Mouse (Mus musculus) hindbrain, embryonic 11.5 days (tissue): ENCODE data around the gene Snapc2. TPM values are rescaled to one million over a fixed set of nuclear protein-coding genes. Genes with fewer than 3 reads are reported as not detected.

ENCODE experiments used
- ATAC-seq: fragments of 200-750 bp; cut with Nextera tagmentation; 2 replicates; pipeline ENCODE4 v1.8.0; 2017; ENCODE audit warnings: mild to moderate bottlenecking, moderate TSS enrichment, moderate library complexity; ENCODE audit not compliant: low FRiP score
- DNase-seq: peaks from one replicate; pipeline ENCODE4 v3.0.0-alpha.2; 2015; ENCODE audit warnings: low spot score
- H3K27ac ChIP-seq: fragments of 300-500 bp; sonication (generic); 2 replicates; pipeline ENCODE4 v1.5.1; 2014; ENCODE audit warnings: mild to moderate bottlenecking, low read depth, low read length
- H3K27me3 ChIP-seq: fragments of 300-500 bp; sonication (generic); 2 replicates; pipeline ENCODE4 v1.6.1; 2014; ENCODE audit warnings: mild to moderate bottlenecking, low read length, moderate library complexity, mixed read lengths; ENCODE audit not compliant: control insufficient read depth, insufficient read depth
- H3K36me3 ChIP-seq: fragments of 300-500 bp; sonication (generic); 2 replicates; pipeline ENCODE4 v1.6.1; 2014; ENCODE audit warnings: mild to moderate bottlenecking, low read length, moderate library complexity, mixed read lengths; ENCODE audit not compliant: control insufficient read depth, insufficient read depth
- H3K4me1 ChIP-seq: fragments of 300-500 bp; sonication (generic); replicated peaks from 2 replicates; pipeline ENCODE4 v1.6.1; 2014; ENCODE audit warnings: low read length, mixed read lengths; ENCODE audit not compliant: control insufficient read depth, insufficient read depth
- H3K4me2 ChIP-seq: fragments of 300-500 bp; sonication (generic); replicated peaks from 2 replicates; pipeline ENCODE4 v1.6.1; 2014; ENCODE audit warnings: mild to moderate bottlenecking, low read depth, low read length
- H3K4me3 ChIP-seq: fragments of 300-500 bp; sonication (generic); 2 replicates; pipeline ENCODE4 v1.5.1; 2014; ENCODE audit warnings: low read depth, low read length
- H3K9ac ChIP-seq: fragments of 300-500 bp; sonication (generic); 2 replicates; pipeline ENCODE4 v1.6.1; 2014; ENCODE audit warnings: low read depth, low read length
- H3K9me3 ChIP-seq: fragments of 300-500 bp; sonication (generic); 2 replicates; pipeline ENCODE4 v1.6.1; 2016; ENCODE audit warnings: low read length; ENCODE audit not compliant: control insufficient read depth
- WGBS: fragments of 180-500 bp; shearing (Covaris S2); extraction: QIAGEN DNeasy Blood & Tissue Kit; methylation state at CpG from one replicate; pipeline ENCODE4 v1.1.7; 2014; 5-methylcytosine and 5-hydroxymethylcytosine counted together
- polyA plus RNA-seq: library from polyadenylated mRNA; unstranded; fragments of >200 nt; fragmentation: Nextera tagmentation; extraction: Ambion mirVana; gene quantifications from 2 replicates; pipeline ENCODE4 v1.2.1, GENCODE M21; 2014

The Snapc2 gene
- polyA plus RNA-seq, 1 experiment from 2014 or later = 61.1 TPM

- 2% methylated on average over 34 of the region's 35 CpGs for WGBS
- no peaks in the 10 kb centered on the region for H3K27me3 ChIP-seq
- peak; percentile 72 for ATAC-seq
- H3K4me3 ChIP-seq = peak overlapping the region; percentile 93
- H3K27ac ChIP-seq = peak overlapping the region; percentile 96
- H3K4me2 ChIP-seq = peak overlapping the region; percentile 80
- no peaks in the 10 kb centered on the region for H3K9me3 ChIP-seq
- peaks cover 8% of the 10 kb centered on the region; the same call in 1 of the 2 replicates for H3K36me3 ChIP-seq
- peak overlapping the region; percentile 95 for H3K9ac ChIP-seq
- DNase-seq = peak; percentile 92
- H3K4me1 ChIP-seq = peaks cover 16% of the 10 kb centered on the region
These were observed 5.4 kb downstream of the Snapc2 start for GRCm38 (mm10) chr8:4258233-4258632.

GRCm38 (mm10) chr8:4258678-4259077, 5.8 kb downstream of the Snapc2 start:
- Histone ChIP-seq H3K4me1 (peaks cover 13% of the 10 kb centered on the region), H3K4me2 (peak overlapping the region; percentile 80), H3K27me3 (no peaks in the 10 kb centered on the region), H3K9ac (peak overlapping the region; percentile 95), H3K36me3 (peaks cover 8% of the 10 kb centered on the region; the same call in 1 of the 2 replicates), H3K4me3 (peak overlapping the region; percentile 93), H3K27ac (peak overlapping the region; percentile 96), H3K9me3 (no peaks in the 10 kb centered on the region)
- ATAC-seq = peak; percentile 86
- WGBS = under 1% methylated on average over 27 of the region's 32 CpGs
- DNase-seq = no peak

DNA sequence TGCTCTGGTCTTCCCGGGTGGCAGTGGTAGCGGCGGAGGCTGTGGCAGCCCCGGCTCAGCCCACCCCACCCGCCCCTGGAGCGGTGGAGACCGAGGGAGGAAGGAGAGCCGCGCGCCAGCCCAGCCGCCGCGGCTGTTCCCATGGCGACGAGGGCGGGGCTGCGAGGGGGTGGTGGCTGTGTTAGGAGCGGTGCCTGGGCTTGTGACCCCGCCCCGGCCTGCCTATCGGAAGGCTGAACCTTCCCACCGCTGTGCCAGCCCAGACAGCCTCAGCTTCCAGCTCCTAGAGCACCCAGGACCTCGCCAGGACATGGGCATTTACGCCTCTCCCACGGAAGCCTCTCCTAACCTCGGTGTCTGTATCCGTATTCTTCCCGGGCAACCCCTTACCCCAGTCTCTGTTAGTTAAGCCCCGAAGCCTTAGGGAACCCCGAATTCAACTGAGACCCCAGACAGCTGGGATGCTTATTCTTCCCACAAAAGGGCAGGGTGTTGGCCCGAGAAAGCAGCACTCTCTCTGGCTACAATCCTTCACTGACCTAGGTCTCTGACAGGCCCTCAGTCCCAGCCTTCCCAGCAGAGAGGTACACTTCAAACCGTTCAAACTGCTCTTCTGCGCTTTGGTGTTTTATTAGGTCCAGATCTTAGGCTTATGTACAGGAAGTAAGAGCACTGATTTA, 6.4 kb downstream of the Snapc2 start, which contains the start of gene Ctxn1:
Gene Ctxn1, minus strand, starts transcription at position 150 of the 680 bp plus-strand sequence.
- peaks cover 8% of the 10 kb centered on the region; the same call in 1 of the 2 replicates for H3K36me3 ChIP-seq
- H3K27ac ChIP-seq = peak within 1 kb of the TSS; percentile 96
- peaks cover 7% of the 10 kb centered on the region for H3K4me1 ChIP-seq
- no peaks in the 10 kb centered on the region for H3K27me3 ChIP-seq
- peak within 1 kb of the TSS; percentile 93 for H3K4me3 ChIP-seq
- ATAC-seq = peak; percentile 94
- WGBS = 8% methylated on average over 24 of the region's 33 CpGs
- H3K4me2 ChIP-seq = peak within 1 kb of the TSS; percentile 80
- DNase-seq = peak; percentile 97
- no peaks in the 10 kb centered on the region for H3K9me3 ChIP-seq
- H3K9ac ChIP-seq = peak within 1 kb of the TSS; percentile 95

GRCm38 (mm10) chr8:4259805-4260170, 6.9 kb downstream of the Snapc2 start:
- WGBS = 80% methylated on average over 4 of the region's 4 CpGs
- DNase-seq (no peak), ATAC-seq (no peak)
- Histone ChIP-seq H3K27ac (peak overlapping the region; percentile 96), H3K4me3 (no peak overlapping the region), H3K4me2 (peak overlapping the region; percentile 80; the same call in 1 of the 2 replicates), H3K9me3 (no peaks in the 10 kb centered on the region), H3K9ac (no peak overlapping the region), H3K27me3 (no peaks in the 10 kb centered on the region), H3K36me3 (peaks cover 8% of the 10 kb centered on the region; the same call in 1 of the 2 replicates), H3K4me1 (peaks cover 7% of the 10 kb centered on the region)

GRCm38 (mm10) chr8:4263105-4263791, 10.4 kb downstream of the Snapc2 start:
- Histone ChIP-seq H3K36me3 (peaks cover 14% of the 10 kb centered on the region; the same call in 1 of the 2 replicates), H3K4me2 (no peak overlapping the region), H3K27me3 (no peaks in the 10 kb centered on the region), H3K9ac (no peak overlapping the region), H3K4me1 (no peaks in the 10 kb centered on the region; the same call in 1 of the 2 replicates), H3K9me3 (no peaks in the 10 kb centered on the region), H3K4me3 (no peak overlapping the region), H3K27ac (no peak overlapping the region)
- DNase-seq = no peak
- WGBS = 93% methylated on average over 8 of the region's 8 CpGs
- ATAC-seq = no peak

GRCm38 (mm10) chr8:4265160-4265914, 12.5 kb downstream of the Snapc2 start:
- Histone ChIP-seq H3K36me3 (peaks cover 15% of the 10 kb centered on the region), H3K4me2 (no peak overlapping the region), H3K9ac (no peak overlapping the region), H3K27me3 (no peaks in the 10 kb centered on the region), H3K4me3 (no peak overlapping the region), H3K9me3 (no peaks in the 10 kb centered on the region), H3K27ac (no peak overlapping the region), H3K4me1 (no peaks in the 10 kb centered on the region)
- 94% methylated on average over 15 of the region's 15 CpGs for WGBS
- DNase-seq (no peak), ATAC-seq (no peak)

DNA sequence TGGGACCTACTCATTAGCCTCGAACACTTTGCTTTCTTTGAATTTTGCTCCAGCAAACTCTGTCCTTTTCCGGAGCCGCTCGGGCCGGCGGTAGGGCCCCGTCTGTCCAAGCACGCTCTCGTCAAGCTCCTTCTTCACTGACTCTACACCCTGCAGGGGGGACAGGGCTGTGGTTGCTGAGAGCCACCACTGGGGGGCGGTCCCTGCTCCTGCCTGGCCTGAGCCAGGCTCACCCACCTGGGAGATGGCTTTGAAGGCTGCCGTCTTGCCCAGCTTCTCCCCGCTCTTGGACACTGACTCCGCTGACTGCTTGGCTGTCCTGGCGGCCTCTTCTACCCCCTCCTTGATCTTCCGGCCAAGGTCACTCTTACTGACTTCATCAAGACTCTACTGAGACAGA, 14.7 kb downstream of the Snapc2 start:
- Histone ChIP-seq H3K9me3 (no peaks in the 10 kb centered on the region), H3K36me3 (peaks cover 13% of the 10 kb centered on the region), H3K27me3 (no peaks in the 10 kb centered on the region), H3K4me3 (no peak overlapping the region), H3K4me2 (no peak overlapping the region), H3K9ac (no peak overlapping the region), H3K27ac (no peak overlapping the region), H3K4me1 (no peaks in the 10 kb centered on the region)
- ATAC-seq = peak; percentile 53; the same call in 1 of the 2 replicates
- WGBS = 83% methylated on average over 15 of the region's 15 CpGs
- DNase-seq = peak; percentile 33

GRCm38 (mm10) chr8:4269609-4270008, 16.7 kb downstream of the Snapc2 start:
- Histone ChIP-seq H3K9me3 (no peaks in the 10 kb centered on the region), H3K9ac (no peak overlapping the region), H3K4me1 (no peaks in the 10 kb centered on the region), H3K4me3 (no peak overlapping the region), H3K4me2 (no peak overlapping the region), H3K27ac (no peak overlapping the region), H3K27me3 (no peaks in the 10 kb centered on the region), H3K36me3 (peaks cover 15% of the 10 kb centered on the region)
- ATAC-seq (no peak), DNase-seq (no peak)
- 96% methylated on average over 6 of the region's 6 CpGs for WGBS
